Mouse (Mus musculus): ENCODE measurements at regions not wholly inside any gene's neighbourhood (a gene's known extent, or its start where the extent isn't known, plus 50 kb on each side); places are given as distances from the start of the nearest gene placed in this dataset.

DNA sequence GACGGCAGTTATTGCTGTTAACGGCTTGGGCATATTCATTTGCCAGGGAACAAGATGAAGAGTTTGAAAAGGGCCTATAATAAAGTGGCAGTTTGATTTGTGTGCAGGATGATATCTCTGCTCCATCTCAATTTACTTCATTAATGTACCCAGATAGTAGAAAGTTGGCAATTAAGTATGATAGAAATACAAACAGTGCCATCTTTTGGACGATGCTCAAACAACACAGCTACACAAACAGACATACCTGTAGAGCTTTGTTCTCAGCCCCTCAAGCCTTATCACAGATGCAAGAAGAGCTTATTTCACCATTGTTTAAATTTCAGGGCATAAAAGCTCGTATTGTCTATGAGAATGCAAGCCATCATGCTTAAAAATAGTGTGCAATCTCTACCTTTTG lies 82.2 kb downstream of the Tnfsf11 start:
- no peak for DNase-seq (ENCODE audit: low read depth, low spot score)

DNA sequence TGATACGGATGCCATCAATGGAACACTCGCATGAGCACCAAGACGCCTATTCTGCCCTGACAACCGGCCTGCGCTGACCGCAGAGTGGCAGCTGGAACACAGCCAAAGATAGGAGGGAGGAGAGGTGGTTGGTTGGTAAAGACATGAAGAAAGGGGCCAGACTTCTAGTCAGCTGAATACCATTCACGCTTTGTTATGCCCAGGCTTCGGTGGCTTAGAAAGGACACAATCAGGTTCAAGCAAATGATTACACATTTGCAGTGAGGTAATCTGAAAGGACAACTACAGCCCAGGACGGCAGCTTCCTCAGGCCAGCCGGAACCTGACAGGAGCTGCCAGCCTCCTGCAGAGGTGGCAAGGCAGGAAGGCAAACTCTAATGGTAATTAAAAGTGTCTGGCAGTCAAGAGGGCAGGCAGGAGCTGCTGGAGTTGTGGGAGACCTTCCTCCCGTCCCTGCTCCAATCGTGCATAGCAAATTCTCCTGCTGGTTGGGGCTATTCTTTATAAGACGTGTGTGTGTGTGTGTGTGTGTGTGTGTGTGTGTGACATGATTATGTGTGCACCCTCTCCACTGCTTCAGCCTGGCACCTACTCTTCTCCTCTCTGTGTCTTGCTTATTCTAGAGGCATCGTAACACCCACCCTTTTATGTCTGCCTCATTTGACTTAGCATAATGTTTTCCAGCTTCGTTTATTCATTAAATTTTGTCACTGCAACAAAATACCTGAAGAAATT lies 91.4 kb downstream of the Tnfsf11 start:
- DNase-seq (ENCODE audit: low read depth, low spot score): no peak

DNA sequence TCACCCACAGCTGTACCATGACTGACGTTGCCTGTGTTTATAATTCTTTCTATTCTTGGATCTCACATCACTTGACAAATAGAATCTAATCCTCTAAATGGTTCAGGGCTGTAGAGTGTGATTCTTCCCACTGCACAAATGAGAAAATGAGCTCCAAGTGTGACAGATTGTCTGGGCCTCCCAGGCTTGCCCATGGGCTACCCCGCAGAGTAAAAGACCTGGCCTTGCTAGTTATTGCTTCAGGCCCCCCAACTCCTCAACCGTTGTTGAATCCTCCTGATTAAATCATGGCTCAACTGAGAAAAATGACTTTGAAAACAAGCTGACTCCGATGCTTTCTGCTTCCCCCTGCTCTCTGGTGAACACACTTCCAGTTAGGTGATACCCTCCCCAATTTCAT lies 92.4 kb downstream of the Tnfsf11 start:
- no peak for DNase-seq (ENCODE audit: low read depth, low spot score)

DNA sequence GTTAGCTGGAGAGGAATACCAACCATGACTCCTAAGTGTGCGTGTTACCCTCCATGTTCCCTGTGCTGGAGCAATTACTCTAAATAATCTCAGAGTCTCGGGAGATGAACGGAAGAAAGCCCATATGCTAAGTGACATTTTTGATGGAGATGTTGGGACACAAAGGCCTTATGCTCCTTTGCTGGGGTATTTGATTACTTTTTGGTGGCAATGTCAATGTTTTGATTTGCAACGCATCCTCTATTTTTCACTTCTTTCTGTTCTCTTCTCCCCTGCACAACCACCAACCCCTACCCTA lies 103.3 kb downstream of the Tnfsf11 start:
- DNase-seq (ENCODE audit: low read depth, low spot score): no peak

DNA sequence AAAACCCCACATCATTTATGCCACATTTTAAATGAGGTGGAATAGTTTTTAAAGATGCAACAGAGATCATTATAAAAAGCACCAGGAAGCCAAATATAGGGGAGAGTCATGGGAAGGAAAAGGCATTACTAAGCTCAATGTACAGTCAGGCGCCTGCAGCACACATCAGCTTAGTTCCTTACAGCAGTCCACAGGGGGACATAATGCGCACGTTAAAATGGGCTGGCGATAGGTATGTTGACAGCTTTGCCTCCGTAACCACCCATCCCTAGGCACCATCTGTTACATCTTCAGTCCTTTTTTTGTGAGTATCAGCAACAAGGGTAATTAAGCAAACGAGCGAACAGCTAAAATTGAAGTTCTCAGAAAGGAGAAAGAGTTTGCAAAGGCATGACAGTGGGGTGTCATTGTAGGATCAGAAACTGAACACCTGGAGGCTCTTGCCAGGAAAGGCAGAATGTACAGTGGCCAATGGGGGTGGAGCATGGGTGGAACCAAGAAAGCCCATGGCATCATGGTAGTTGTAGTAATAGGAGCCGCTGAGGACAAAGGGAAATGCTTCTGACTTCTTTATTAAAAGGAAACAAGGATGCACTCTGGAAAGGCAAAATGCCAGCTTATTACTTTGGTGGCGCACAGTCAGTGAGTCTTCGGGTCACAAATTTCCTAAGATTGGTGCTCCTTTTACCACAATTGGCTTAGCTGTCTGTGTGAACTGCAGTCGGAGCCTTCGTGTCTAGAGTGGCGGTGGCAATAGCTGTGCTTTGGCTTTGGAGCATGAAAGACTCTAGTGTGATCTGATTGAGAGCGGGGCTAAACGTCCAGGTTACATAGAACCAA lies 103.9 kb downstream of the Tnfsf11 start:
- no peak for DNase-seq (ENCODE audit: low read depth, low spot score)

DNA sequence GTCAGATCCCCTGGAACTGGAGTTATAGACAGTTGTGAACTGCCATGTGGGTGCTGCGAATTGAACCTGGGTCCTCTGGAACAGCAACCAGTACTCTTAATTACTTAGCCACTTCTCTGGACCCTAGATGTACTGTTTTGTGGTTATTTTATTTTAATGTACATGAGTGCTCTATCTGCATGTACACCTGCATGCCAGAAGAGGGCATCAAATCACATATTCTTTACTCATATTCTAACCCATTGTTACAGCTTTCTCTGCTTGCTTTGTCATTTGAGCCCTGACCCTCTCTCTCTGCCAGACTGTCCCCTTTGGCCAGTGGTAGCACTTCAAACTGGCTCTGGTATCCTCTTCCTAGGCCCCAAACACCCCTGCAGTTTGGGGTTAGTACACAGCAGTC lies 105.1 kb downstream of the Tnfsf11 start:
- DNase-seq (ENCODE audit: low read depth, low spot score): peak; percentile 13

DNA sequence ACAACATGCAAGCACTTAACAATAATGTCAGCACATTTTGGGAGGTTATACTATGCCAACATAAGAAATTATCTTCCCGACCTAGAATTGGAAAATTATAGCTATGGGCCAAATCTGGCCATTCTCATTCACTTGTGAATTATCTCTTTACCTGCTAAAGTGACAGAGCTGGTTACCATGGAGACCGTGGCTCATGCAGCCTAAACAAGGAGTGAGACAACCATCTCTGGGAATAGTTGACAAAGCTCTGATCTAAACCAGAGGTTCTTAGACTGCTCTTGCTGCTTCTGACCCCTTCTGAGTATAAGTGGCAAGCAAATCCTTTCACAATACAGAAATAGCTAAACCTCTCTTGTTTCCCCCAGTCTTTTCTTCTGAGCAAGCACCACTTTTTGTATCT lies 108.7 kb upstream of the Fam216b start:
- DNase-seq (ENCODE audit: low read depth, low spot score): no peak

DNA sequence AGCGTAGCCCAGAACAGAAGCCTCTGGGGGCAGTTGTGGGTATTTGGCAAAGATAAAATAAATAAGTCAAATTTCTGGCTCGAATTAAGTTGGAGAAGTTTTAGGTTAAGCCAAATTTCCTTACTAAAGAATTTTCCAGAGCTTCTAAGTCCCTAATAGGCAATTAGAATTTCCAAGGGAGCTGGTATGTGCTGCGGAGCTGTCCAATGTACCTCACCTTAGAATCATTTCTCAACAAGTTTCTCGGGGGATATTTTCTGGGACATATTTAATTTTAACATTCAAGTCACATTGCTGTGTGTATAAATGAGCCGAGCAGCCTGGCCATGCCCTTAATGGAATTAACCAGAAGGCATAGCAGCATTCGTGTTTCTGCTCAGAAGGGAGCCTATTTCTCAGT lies 90.8 kb upstream of the Fam216b start:
- DNase-seq (ENCODE audit: low read depth, low spot score): no peak

DNA sequence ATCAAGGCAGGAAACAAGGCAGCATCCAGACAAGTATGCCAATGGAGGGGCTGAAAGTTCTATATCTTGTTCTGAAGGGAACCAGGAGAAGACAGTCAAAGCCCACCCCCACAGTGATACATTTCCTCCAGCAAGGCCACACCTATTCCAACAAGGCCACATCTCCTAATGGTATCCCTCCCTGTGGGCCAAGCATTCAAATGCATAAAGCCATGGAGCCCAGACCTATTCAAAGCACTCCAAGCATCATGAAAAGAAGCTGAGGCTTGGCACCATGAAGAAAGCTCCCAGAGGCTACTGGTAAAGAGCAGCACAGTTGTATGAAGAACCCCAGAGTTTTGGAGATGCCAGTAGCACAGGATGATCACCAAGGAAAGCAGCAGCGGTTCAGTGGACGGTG lies 84.6 kb upstream of the Fam216b start:
- DNase-seq (ENCODE audit: low read depth, low spot score): no peak

DNA sequence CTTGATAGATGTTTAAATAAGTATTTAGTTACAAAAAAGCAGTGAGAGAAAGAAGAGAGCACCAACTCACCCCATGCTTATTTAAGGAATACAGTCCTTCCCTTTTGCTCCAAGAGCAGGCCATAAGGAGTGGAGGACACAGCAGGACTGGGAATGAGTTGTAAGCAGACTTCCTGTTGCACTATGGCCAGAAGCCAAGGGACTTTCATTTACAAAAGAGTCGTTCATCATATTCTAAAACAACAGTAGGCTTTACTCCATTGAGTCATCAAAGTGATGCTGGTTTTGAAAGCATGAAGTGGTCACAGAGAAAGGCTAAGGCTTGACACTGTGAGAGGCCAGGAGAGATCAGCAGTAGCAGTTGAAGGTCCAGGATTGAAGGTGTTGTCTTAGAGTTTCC lies 84.1 kb upstream of the Fam216b start:
- no peak for DNase-seq (ENCODE audit: low read depth, low spot score)

DNA sequence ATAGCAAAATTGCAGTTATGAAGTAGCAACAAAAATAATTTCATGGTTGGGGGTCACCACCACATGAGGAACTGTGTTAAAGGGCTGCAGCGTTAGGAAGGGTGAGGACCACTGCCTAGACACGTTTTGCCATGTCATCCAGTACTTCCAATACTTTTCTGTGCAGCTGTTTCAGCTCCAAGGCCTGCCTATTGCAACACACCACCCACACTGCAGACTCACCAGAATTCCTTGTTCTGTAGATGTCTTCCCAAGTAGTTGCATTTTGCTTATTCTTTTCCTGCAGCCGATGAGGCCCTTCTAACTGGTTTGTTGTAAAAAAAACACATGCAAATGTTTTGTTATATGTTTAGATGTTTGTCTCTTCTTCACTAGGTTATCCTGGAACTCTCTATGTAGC lies 72.0 kb upstream of the Fam216b start:
- DNase-seq (ENCODE audit: low read depth, low spot score): no peak

DNA sequence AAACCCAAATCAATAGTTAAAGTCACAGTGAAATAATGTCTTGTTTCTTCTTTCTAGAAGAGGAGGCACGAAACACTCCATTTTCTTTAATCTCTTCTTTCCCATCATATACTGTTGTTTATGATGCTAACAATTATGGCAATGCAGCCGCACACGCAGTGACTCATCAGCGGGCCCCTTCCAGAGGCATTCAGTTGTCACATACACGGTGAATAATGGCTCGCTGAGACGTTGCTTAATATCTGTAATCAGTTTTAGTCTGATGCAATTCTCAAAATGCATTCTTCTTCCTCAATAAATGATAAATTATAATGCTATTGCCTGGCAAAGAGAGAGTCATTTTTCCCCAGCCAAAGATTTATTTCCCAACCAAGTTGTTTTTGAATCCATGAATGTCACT lies 70.8 kb upstream of the Fam216b start:
- no peak for DNase-seq (ENCODE audit: low read depth, low spot score)

DNA sequence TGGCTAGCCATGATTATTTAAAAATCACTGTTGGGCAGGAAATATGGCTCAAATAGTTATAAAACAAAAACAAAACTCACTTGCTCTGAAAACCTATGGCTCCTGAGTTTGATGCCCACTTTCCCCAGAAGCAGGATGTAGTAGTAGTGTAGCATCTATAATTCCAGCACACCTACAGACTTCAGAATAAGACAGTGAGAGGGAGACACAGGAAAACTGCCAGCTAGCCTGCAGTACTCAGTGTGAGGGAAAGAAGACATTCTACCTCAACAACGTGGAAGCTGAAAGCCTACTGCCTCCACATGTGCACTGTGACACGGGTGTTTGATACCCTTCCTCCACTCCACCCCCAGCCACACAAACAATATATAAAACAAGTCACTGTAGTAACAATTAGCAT lies 68.9 kb upstream of the Fam216b start:
- no peak for DNase-seq (ENCODE audit: low read depth, low spot score)

DNA sequence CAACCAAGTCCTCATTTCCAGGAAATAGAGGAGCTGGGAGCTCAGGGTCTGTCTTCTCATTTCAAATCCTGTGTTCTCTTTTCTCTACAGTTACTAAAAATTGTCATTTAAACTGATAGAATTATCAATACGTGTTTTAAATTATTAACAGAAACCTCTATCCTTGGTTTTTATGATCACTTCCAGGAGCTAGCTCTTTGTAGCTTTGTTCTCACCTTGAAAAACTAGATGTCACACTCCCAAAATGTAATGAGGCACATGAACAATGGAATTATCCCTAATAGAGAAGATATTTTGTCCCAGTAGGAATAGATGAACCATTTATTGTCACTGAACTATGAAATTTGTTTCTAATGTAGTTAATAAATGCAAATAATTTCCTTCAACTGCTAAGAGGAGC lies 60.0 kb upstream of the Fam216b start:
- no peak for DNase-seq (ENCODE audit: low read depth, low spot score)

DNA sequence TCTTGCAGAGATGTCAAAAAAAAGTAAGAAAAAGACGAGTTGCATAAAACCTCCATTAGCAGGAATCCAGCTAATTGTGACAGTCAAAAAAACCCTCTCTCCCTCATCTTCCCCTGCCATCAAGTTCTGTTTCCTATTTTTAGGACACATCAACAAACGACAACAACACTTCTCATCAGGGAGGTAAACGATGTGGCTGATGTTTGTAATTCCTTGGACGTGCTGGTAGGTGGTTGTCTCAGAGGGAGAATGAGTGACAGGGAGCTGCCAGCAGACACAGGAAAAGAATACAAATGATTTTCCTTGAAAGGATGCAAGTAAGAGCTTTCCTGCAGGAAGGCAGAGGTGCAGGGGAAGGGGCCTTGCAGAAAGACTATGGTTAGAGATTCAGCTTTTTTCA lies 54.9 kb upstream of the Fam216b start:
- DNase-seq (ENCODE audit: low read depth, low spot score): no peak
